Mouse (Mus musculus) G1E (cell line): Measurements from ENCODE around the gene Obox8.

Experiments used
- CTCF ChIP-seq: IDR thresholded peaks from 2 replicates; pipeline ENCODE4 v1.5.1; 2012; ENCODE audit warnings: low read depth, low read length, inconsistent platforms, mixed read lengths
- GATA1 ChIP-seq: IDR thresholded peaks from 2 replicates; pipeline ENCODE4 v1.6.1; 2012; ENCODE audit warnings: borderline replicate concordance, low read length, inconsistent platforms, mixed read lengths

DNA sequence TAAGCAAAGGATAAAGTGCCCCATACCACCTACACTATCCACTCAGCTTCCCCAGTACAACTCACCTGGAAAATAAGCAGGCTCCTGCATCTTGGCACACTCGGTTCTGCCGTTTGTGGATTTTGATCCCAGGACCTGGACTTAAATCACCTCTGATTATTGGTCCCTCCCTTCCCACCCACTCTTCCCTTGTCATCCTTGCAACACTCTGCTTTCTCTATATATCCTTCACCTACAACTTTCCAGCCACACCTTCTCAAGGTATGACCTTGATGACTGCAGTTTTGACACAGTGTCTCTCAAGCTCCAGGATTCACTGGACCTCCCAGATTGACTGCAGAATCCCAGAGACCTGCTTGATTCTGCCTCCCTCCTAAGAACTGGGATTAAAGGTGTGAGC is at the start of gene Obox8:
- TF ChIP-seq CTCF (no peak), GATA1 (no peak)
